Mouse (Mus musculus) megakaryocyte, adult 5-6 weeks (primary cell): ENCODE measurements around the gene Ppp1r12a. TPM values are rescaled to one million over a fixed set of nuclear protein-coding genes. Genes with fewer than 3 reads are reported as not detected.
"Not testable (repeated sequence)": the region's sequence is repeated elsewhere in the genome, so short reads cannot be mapped to it uniquely, and the experiment has no call there.

Source experiments
- ATAC-seq: 2 replicates; pipeline ENCODE4 v1.8.0; 2016; ENCODE audit warnings: mild to moderate bottlenecking, inconsistent platforms; ENCODE audit not compliant: poor library complexity, severe bottlenecking
- total RNA-seq, 2 experiments: library from RNA; stranded (forward) in 1 of 2; stranded (reverse) in 1 of 2; fragments of 153-499, 151-499 nt in 1 of 2; fragments of 221-1000, 200-1000 nt in 1 of 2; gene quantifications; 2 replicates each; pipeline versions ENCODE4 v1.2.3 to v1.2.4; 2015 to 2017

The Ppp1r12a gene
- total RNA-seq, 2 experiments from 2014 or later: 149 to 244 TPM

DNA sequence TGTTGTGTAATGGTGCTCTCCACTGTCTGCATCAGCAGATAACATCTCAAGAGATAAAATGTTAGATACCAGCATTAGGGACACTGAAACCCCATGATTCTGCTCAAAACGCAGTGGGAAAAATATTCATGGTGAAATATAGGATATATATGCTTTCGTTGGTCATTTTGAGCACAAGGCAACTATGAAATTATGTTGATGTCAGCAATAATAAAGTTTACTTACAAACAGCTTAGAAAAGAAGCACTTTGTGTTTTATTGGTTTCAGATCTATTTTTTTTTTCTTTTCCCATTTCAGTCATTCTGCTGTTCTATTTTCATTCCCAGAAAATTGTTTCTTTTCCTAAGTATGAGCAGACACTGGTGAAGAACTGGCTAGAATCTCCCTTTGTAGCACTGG, 34.1 kb downstream of the Ppp1r12a start:
- ATAC-seq: no peak

GRCm38 (mm10) chr10:108197498-108197897, 35.5 kb downstream of the Ppp1r12a start:
- no peak for ATAC-seq

DNA sequence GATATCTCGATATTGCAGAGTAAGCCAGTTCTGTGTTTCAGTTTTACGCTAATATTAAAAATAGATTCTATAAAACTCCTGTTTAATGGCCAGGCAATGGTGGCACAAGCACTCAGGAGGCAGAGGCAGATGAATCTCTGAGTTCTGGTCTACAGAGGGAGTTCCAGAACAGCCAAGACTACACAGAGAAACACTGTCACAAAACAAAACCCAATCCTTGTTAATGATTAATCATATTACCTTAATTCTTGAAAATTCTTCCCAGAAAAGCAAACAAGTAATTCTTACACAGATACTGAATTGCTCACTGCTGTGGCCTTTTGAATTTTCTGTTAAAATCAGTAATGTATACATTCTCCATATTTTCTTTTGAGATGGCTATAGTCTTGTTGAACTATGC, 37.0 kb downstream of the Ppp1r12a start:
- no peak for ATAC-seq

DNA sequence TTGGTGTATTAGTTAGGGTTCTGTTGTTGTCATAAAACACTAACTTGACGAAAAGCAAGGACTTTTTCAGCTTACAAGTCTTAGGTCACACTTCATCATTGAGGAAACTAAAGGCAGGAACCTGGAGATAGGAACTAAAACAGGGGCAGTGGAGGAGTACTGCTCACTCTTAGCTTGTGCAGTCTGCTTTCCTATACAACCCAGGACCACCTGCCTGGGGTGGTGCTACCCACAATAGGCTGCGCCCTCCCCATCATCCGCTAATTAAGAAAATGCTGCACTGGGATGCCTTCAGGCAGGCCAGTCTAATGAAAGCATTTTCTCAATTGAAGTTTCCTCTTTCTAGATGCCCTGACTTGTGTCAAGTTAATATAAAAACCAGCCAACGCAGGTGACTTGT, 40.1 kb downstream of the Ppp1r12a start:
- ATAC-seq: no peak

DNA sequence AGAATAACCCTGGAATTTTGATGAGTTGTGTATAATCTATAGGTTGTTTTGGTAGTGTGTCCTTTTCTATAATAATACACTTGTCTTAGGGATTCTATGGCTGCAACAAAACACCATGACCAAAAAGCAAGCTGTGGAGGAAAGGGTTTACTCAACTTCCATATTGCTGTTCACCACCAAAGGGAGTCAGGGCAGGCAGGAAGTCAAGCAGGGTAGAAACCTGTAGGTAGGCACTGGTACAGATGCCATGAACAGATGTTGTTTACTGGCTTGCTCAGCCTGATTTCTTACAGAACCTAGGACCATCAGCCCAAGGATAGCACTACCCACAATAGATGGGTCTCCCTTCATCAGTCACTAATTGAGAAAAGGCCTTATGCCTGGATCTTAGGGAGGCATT, 41.4 kb downstream of the Ppp1r12a start:
- peak; percentile 51 for ATAC-seq

DNA sequence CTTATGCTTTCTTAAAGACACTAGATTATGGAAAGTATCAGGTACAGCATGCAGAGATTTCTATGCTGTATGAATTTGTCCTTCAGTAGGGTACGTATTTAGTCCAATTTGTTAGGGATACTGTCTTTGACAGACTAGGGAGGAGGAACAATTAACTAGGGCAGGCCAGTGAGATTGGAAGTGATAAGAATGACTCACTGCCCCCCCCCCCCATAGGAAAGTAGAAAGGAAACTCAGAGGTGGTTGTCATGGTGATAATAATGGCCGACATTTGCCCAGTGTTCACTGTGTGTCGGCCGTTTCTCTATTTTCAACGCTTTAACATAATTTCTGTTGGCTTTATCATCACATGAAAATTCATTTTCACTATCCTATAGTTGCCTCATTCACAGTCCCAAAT, 47.4 kb downstream of the Ppp1r12a start:
- no peak for ATAC-seq

DNA sequence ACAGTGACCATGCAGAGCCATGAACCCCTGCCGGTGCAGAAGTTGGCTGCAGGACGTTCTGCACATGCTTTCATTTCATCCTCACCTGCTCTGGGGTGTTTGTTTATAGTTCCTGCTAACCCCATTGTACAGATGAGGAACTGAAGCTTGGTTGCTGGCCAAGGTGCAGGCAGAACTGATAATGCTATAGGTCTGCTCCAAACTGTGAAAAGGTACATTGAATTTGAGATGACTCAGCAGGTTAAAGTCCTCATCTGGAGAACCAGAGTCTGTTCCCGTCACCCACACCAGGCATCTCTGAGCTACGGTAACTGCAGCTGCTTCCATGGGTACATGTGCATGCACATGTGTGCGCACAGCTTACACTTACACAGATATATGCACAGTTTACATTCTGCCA, 62.4 kb downstream of the Ppp1r12a start:
- ATAC-seq: peak; percentile 56

DNA sequence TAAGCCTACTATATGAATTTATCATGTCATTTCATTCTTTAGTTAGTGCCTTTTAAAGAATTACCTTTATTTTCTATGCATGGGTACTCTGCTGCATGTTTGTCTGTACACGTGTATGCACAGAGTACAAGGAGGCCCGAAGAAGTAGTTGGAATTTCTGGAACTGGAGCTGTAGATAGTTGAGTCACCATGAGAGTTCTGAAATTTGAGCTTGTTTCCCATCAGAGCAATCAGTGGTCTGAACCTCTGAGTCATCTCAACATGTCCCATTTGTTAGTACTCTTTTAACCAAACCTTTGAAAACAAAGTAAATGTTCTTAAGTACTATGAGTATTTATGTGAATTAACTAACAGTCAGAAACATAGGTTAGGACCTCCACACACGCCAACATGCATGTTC, 75.1 kb downstream of the Ppp1r12a start:
- no peak for ATAC-seq

DNA sequence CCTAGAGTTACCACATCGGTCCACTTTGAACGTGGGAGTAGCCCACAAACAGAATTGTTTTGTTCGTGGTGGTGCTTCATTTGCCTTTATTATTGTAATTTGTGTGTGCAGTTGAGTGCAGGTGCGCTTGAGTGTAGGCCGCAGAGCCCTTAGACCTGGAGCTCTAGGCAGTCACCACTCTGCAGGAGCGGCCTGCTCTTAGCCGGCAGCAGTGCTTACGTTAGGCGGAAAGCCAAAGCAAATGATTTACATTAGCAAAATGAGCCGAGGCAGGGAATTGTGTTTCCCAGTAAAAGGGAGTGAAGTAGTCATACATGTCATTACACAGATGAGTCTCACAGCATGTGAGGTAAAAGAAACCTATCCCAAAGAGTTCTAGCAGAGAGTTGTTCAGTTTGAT, 77.1 kb downstream of the Ppp1r12a start:
- no peak for ATAC-seq

GRCm38 (mm10) chr10:108250710-108251109, 88.7 kb downstream of the Ppp1r12a start:
- ATAC-seq: no peak

- no peak for ATAC-seq
Observed at GRCm38 (mm10) chr10:108251181-108251580, 89.2 kb downstream of the Ppp1r12a start.

DNA sequence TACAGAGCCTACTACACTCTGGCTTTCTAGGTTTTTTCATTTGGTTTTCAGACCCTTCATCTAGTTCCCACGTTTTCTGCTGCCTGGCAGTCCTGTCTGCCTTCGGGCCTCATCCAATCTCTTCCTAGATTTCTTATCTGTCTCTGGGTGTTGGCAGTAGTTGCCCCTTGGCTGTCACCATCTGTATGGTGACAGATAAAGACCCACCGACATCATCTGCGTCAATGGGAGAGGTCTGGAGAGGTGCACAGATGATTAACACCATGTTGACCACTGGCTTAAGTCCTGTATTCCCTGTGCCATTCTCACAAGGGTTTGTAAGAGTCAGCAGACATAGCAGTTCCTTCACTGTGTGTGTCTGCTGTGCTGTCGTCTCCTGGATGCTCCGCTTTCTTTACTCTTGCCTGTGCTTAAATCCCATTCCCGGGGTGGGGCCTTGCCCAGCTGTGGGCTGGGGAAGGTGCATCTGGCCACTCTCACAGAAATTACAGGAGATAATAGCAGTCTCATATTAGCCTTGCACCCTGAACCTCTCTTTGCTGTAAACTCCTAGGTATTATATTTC, 93.9 kb downstream of the Ppp1r12a start:
- ATAC-seq: no peak

GRCm38 (mm10) chr10:108260931-108261330, 98.9 kb downstream of the Ppp1r12a start:
- ATAC-seq: no peak

DNA sequence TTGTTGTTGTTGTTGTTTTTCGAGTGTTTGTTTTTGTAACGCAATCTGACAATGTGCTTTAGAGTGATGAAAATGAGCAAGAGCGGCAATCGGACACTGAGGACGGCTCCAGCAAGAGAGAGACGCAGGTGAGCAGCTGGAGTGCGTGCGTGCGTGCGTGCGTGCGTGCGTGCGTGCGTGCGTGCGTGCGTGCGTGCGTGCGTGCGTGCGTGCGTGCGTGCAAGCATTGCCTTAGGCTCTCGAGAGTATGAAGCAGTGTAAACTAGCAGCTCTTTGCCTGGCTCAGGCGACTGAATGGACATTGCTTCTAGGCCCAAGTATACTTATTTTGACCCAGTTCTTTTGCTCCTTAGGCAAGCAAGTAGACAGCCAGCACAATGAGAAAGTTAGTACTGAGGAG, 102.6 kb downstream of the Ppp1r12a start:
- ATAC-seq: no peak

- no peak for ATAC-seq
Observed at GRCm38 (mm10) chr10:108271201-108271600, 109.2 kb downstream of the Ppp1r12a start.

DNA sequence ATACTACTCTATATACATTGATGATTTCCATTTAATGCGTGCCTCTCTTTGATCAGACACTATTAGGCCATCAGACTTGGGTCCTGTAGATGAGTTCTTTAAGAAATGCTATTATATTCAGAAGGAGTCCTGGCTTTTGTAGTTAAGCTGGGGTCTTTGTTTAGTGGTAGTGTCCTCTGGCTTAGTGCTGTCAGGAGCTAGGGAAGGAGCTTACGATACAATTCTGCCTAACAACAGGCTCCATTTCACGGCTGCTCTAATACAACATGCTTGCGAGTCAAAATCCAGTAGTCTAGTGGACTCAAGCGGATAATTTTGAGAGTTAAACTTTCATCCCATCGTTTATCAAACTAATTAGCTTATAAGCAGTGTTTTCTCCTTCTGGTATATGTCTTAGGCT, 114.7 kb downstream of the Ppp1r12a start:
- no peak for ATAC-seq

- ATAC-seq: no peak
Observed at GRCm38 (mm10) chr10:108277198-108277597, 115.2 kb downstream of the Ppp1r12a start.

- not testable (repeated sequence) for ATAC-seq
Observed at GRCm38 (mm10) chr10:108281099-108281498, 119.1 kb downstream of the Ppp1r12a start.

- ATAC-seq: no peak
Observed at GRCm38 (mm10) chr10:108282351-108282750, 120.4 kb downstream of the Ppp1r12a start.

GRCm38 (mm10) chr10:108283418-108283817, 121.4 kb downstream of the Ppp1r12a start:
- ATAC-seq: no peak

DNA sequence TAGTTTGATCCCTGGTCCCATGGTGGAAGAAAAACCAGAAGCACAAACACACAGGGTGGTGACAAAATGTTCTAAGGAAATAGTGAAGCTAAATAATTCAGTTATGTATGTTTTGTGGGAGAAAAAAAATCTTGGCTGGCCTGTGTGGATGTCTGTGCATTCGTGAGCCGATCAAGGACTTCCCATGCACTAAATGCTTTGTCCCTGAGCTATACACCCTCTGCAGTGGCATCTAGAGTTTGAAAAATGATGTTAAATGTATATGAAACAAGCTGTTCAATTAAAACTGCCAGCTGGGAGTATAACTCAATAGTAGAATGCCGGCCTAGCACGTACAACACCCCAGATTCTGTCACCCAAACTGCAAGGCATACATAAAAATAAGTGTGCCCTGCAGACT, 121.8 kb downstream of the Ppp1r12a start:
- no peak for ATAC-seq

DNA sequence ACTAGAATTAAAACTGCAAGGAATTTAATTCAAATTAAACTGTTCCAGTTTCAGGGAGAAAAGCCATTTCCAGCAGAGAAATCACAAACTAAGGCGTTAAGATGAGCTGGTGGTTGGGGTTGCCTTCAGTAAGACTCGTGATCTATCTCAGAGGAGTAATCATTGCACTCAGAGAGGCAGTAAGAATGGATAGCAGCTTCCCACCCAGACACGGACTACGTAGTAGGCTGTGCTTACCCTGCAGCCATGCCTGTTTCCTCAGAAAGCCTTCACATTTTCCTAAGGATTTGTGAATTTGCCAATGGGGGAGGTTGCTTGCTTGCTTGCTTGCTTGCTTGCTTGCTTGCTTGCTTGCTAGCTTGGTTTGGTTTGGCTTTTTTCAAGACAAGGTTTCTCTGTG, 122.5 kb downstream of the Ppp1r12a start:
- ATAC-seq: no peak

DNA sequence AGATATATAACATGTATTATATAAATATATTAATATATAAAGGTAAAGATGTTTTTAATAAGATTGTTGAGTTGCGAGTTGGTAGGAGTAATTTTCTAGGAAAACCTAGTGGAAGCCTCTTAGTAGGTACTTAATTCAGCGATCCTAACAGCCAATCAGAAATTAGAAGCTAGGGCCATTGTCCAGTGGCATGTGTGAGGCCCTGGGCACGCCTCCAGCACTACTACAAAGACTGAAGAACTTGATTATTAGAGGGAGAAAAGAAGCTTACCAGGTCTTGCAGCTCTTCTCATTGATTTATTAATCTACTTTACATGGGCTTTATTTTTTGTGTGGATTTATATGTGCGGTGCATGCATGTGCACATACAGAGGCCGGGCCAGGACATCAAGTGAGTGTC, 123.0 kb downstream of the Ppp1r12a start:
- no peak for ATAC-seq
